Mouse (Mus musculus) erythroblast, embryonic 14.5 days (primary cell): ENCODE results near the gene Ahdc1. TPM values are rescaled to one million over a fixed set of nuclear protein-coding genes. Genes with fewer than 3 reads are reported as not detected.
A peak's percentile ranks its signal among the peaks of the same experiment; 100 is the strongest.

Source experiments
- H3K27me3 ChIP-seq: 2 replicates; pipeline ENCODE4 v1.6.1; 2012; ENCODE audit warnings: inconsistent platforms; ENCODE audit not compliant: control insufficient read depth
- H3K36me3 ChIP-seq: 2 replicates; pipeline ENCODE4 v1.6.1; 2012; ENCODE audit warnings: mild to moderate bottlenecking, inconsistent platforms; ENCODE audit not compliant: control insufficient read depth
- H3K4me1 ChIP-seq: 2 replicates; pipeline ENCODE4 v1.6.1; 2012; ENCODE audit warnings: inconsistent platforms; ENCODE audit not compliant: control insufficient read depth
- H3K4me3 ChIP-seq: replicated peaks from 2 replicates; pipeline ENCODE3; 2012; ENCODE audit warnings: moderate library complexity, mild to moderate bottlenecking, inconsistent platforms
- H3K9me3 ChIP-seq: 2 replicates; pipeline ENCODE4 v1.6.1; 2012; ENCODE audit warnings: low read length, inconsistent platforms, mixed read lengths; ENCODE audit not compliant: control insufficient read depth
- GATA1 ChIP-seq: IDR thresholded peaks from 2 replicates; pipeline ENCODE4 v1.6.1; 2012; ENCODE audit warnings: low read length, inconsistent platforms, mixed read lengths
- TAL1 ChIP-seq: IDR thresholded peaks from 3 replicates; pipeline ENCODE4 v1.6.1; 2012; ENCODE audit warnings: low read length, inconsistent platforms, mixed read lengths
- polyA plus RNA-seq: library from polyadenylated mRNA; stranded (reverse); fragments of >175 nt; gene quantifications from 2 replicates; pipeline ENCODE4 v1.2.3, GENCODE M21; 2012

Ahdc1 gene
- polyA plus RNA-seq, 1 experiment: 0.08 TPM

DNA sequence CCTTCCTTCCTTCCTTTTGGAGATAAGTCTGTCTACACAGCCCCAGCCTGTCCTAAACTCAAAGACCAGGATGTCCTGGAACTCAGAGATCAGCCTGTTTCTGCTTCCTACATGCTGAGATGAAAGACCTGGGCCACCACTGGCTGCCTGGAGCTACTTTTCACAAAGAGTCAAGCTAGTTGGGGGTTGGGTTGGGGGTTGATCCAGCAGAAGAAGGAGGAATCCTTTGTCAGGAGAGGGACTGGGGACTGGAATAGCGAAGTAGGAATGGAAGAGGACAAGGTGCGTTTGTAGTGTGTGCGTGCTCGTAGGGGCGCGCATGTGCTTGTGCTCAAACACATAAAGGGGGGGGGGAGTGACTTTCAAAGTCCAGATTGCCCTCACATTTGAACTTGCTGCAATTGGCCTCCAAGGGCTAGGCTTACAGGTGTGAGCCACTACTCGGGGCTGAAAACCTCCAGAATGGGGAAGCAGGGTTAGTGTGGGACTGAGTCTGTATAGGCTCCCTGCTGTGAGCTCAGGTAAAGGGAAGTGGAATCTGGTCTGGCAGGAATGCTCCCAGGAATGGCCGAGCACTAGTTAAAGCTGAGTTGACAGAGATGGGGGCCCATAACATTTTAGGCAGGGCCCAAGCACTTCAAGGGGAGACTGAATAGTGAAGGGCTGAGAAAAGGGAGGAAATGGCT, 21.5 kb downstream of the Ahdc1 start:
- peaks cover 13% of the 10 kb centered on the region for H3K4me1 ChIP-seq

DNA sequence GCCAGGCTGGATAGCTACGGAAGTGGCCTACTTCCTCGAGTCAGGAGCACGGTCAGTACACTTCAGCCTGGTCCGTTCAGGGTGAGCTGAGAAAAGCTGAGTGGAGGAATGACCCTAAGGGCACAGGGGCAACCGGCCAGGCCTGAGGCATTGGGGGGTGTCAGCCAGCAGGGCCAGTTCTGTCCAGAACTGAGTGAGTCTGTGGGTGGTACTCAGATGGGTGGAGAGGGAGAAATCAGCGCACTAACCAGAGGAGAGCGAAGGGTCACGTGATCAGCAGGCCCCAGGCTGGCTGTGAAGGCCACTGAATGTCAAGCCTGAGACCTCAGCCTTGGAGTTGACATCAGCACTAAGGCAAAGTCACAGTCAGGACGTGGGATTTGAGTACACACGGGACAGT, 23.4 kb downstream of the Ahdc1 start:
- H3K36me3 ChIP-seq: no peaks in the 10 kb centered on the region
- no peaks in the 10 kb centered on the region; the same call in 1 of the 2 replicates for H3K9me3 ChIP-seq
- H3K4me1 ChIP-seq: peaks cover 11% of the 10 kb centered on the region
- no peak for TF ChIP-seq GATA1
- no peak for TF ChIP-seq TAL1
- H3K4me3 ChIP-seq: no peak overlapping the region
- H3K27me3 ChIP-seq: peaks cover 45% of the 10 kb centered on the region

More for the DNA sequence above, 21.5 kb downstream of the Ahdc1 start:
- no peak overlapping the region for H3K4me3 ChIP-seq
- no peaks in the 10 kb centered on the region for H3K36me3 ChIP-seq
- H3K27me3 ChIP-seq: peaks cover 26% of the 10 kb centered on the region
- H3K9me3 ChIP-seq: no peaks in the 10 kb centered on the region
- TF ChIP-seq GATA1 (no peak), TAL1 (no peak)

DNA sequence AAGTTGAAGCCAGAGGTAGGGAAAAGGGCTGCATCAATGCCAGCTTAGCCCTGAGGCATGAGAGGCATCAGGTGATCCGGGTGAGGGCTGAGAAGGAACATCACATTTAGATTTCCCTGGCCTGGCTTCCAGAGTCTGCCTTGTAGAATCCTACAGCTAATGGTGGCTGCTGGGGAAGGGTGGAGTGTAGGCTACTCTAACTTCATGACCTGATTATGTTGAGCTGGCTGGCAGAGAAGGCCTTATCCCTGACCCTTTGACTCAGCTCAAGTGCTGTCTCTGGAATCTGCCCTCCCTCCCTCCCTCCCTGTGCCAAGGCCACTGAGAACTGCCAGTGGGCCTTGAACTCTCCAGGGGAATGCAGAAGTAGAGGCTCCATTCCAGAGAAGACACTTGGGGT, 24.4 kb downstream of the Ahdc1 start:
- Histone ChIP-seq H3K4me3 (no peak overlapping the region), H3K27me3 (peaks cover 55% of the 10 kb centered on the region), H3K9me3 (no peaks in the 10 kb centered on the region; the same call in 1 of the 2 replicates), H3K36me3 (no peaks in the 10 kb centered on the region), H3K4me1 (peaks cover 12% of the 10 kb centered on the region)
- no peak for TF ChIP-seq TAL1
- no peak for TF ChIP-seq GATA1

DNA sequence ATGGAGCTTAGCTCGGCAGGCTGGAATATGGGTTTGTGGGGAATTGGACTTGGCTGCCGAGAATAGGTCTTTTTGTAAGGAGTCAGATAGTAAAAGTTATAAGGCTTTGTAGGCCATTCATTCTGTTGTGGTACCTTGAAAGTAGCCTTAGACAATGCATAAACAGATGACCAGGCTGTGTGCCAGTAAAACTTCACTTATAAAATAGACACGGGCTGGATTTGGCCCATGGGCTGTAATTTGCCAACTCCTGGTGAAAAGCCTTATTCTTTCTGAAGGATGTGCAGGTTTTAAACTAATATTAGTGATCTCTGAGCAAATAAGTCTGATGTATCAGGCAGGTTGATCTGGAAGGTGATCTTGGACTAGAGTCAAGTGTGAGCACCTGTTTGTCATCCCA, 24.9 kb downstream of the Ahdc1 start:
- Histone ChIP-seq H3K27me3 (peaks cover 60% of the 10 kb centered on the region), H3K9me3 (no peaks in the 10 kb centered on the region; the same call in 1 of the 2 replicates), H3K4me1 (peaks cover 12% of the 10 kb centered on the region), H3K36me3 (no peaks in the 10 kb centered on the region), H3K4me3 (no peak overlapping the region)
- no peak for TF ChIP-seq TAL1
- TF ChIP-seq GATA1: no peak

DNA sequence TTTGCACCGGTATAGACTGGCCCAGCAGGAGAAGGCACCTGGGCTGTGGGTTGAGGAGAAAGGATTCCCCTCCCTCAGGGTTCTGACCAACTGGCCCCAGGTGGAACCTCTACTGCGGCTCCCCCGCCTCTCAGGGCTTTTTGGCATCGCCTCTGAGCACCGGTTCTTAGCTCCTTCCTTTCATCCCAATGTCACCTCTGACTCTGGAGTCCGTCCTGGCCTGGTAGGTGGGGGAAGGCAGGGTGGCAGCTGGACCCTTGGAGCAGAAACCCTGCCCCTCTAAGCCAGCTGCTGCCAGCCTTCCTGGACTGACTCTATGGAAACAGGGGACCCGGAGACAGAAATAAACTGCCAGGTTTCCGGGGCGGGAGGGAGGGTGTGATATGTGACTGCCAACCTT, 26.2 kb downstream of the Ahdc1 start:
- Histone ChIP-seq H3K27me3 (peaks cover 73% of the 10 kb centered on the region), H3K9me3 (no peaks in the 10 kb centered on the region; the same call in 1 of the 2 replicates), H3K4me1 (peaks cover 12% of the 10 kb centered on the region), H3K4me3 (no peak overlapping the region), H3K36me3 (no peaks in the 10 kb centered on the region)
- TF ChIP-seq GATA1 (no peak), TAL1 (no peak)

DNA sequence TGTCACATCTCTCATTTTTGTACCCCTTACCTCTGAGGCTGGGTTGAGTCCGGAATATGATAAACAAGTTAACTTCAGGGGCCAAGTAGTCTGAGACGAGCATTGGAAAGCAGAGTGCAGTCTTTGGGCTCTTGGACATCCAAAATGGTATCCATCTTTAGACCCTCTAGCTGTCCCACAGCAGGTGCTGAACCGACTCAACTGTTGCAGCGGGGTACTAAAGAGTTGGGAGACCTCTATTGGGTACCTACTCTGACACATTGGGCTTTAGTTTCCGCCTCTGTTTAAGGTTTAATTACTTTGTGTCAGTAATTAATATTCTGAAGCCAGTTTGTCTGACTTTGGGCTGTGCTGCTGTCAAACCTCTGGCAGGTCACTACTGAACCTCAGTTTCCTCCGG, 26.7 kb downstream of the Ahdc1 start:
- H3K4me1 ChIP-seq: peaks cover 16% of the 10 kb centered on the region
- H3K27me3 ChIP-seq: peaks cover 78% of the 10 kb centered on the region

DNA sequence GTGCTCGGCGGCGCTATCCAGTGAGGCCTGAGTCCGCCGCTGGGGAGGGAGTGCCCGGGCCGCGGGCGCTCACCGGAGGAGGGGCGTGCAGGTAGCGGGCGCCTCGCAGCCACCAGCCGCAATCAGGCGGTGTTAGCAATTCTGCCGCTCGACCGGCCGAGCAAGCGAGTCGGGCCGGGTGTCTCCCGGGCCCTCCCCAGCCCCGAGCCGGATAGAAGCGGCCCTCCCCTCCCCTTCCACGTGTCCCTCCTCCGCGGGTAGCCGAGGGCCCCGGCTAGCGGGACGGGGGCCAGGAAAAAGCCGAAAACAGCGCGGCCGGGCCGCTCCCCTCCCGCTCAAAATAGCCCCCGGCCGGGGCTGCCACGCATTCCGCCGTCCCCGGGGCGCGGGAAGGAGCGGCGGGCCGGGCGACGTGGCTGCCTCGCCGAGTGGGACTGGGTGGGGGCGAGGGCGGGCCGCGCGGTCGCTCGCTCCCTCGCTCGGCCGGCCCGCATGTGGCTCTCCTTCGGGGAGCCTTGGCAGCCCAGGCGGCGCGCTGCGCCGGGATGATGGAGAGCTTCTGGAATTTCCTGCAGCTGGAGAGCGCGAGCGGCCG, 27.6 kb downstream of the Ahdc1 start:
- peak overlapping the region; percentile 29 for H3K4me3 ChIP-seq
- no peaks in the 10 kb centered on the region; the same call in 1 of the 2 replicates for H3K9me3 ChIP-seq
- H3K4me1 ChIP-seq: peaks cover 22% of the 10 kb centered on the region
- TF ChIP-seq TAL1 (no peak), GATA1 (no peak)
- H3K36me3 ChIP-seq: no peaks in the 10 kb centered on the region
- H3K27me3 ChIP-seq: peaks cover 87% of the 10 kb centered on the region

More for the DNA sequence above, 26.7 kb downstream of the Ahdc1 start:
- H3K4me3 ChIP-seq: no peak overlapping the region
- no peaks in the 10 kb centered on the region for H3K36me3 ChIP-seq
- H3K9me3 ChIP-seq: no peaks in the 10 kb centered on the region; the same call in 1 of the 2 replicates
- TF ChIP-seq GATA1: no peak

DNA sequence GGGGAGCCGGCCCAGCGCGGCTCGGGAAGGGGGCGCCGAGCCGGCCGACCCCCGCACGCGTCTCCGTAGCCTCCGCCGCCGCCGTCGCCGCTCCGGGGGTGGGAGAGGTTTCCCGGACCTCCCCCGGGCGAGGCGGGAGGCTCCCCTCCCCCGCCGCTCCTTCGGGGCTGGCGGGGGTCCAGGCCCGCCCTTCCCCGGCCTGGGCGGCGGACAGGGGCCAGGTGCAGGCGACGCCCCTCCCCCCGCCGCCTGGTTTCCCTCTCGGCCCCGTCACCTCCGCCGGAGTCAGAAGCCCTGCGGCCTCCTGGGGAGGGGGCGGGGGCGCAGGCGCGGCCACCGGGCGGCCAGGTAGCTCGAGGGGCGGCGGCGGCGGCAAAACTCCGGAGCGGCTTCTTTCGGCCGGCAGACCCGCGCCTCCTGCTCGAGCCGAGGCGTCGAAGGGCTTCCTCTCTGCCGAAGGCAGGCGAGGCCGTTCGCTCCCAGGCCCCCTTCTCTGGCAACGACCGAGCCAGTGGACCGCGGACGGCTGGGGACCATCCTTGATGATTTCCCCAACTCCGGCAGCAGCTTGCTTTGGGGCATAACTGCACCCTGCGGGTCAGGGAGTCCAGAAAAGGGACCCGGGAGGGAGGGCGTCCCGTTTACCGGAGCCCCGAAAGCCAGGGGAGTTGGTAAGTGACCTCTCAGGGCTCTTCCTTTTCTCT, 28.2 kb downstream of the Ahdc1 start:
- H3K27me3 ChIP-seq: peaks cover 88% of the 10 kb centered on the region
- H3K36me3 ChIP-seq: no peaks in the 10 kb centered on the region
- TF ChIP-seq GATA1: no peak
- TF ChIP-seq TAL1: no peak
- H3K4me3 ChIP-seq: peak overlapping the region; percentile 29
- H3K4me1 ChIP-seq: peaks cover 22% of the 10 kb centered on the region
- no peaks in the 10 kb centered on the region; the same call in 1 of the 2 replicates for H3K9me3 ChIP-seq

DNA sequence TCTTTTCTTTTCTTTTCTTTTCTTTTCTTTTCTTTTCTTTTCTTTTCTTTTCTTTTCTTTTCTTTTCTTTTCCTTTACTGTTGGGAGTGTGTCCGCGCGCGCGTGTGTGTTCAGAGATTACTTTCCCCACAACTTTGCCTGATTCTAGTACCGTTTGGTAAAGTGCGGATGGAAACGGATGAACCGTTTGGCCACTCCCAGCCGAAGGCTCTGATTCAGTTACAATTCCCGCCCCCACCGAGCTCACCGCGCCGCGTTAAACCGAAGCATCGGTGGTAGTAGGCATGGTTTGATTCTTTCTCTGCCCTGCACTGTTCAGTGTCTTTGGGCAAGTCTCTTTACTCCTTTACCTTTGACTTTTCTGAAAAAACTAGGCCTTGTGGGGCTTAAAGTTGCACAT, 28.8 kb downstream of the Ahdc1 start:
- H3K4me1 ChIP-seq: peaks cover 22% of the 10 kb centered on the region
- H3K36me3 ChIP-seq: no peaks in the 10 kb centered on the region
- no peak for TF ChIP-seq GATA1
- TF ChIP-seq TAL1: no peak
- H3K9me3 ChIP-seq: no peaks in the 10 kb centered on the region; the same call in 1 of the 2 replicates
- no peak overlapping the region for H3K4me3 ChIP-seq
- H3K27me3 ChIP-seq: peaks cover 89% of the 10 kb centered on the region
